Mouse (Mus musculus): Measurements from ENCODE around the gene Cd177.
"Not testable (repeated sequence)": the region's sequence is repeated elsewhere in the genome, so short reads cannot be mapped to it uniquely, and the experiment has no call there.

Cd177 gene

GRCm38 (mm10) chr7:24760211-24760610 lies at the start of gene Cd177:
Gene Cd177, minus strand, starts transcription at chr7:24760311.
- no peak for DNase-seq

GRCm38 (mm10) chr7:24809041-24809440 lies 48.9 kb upstream of the Cd177 start:
- DNase-seq = no peak

GRCm38 (mm10) chr7:24804826-24805225 lies 44.7 kb upstream of the Cd177 start:
- DNase-seq = no peak

GRCm38 (mm10) chr7:24802149-24802767 lies 42.1 kb upstream of the Cd177 start:
- no peak for DNase-seq

GRCm38 (mm10) chr7:24797918-24798317 lies 37.8 kb upstream of the Cd177 start:
- no peak for DNase-seq

- DNase-seq = not testable (repeated sequence)
Observed at GRCm38 (mm10) chr7:24776918-24777317, 16.8 kb upstream of the Cd177 start, which contains the start of gene Ceacam10. Gene Ceacam10, plus strand, starts transcription at chr7:24777206.

- DNase-seq = no peak
Observed at GRCm38 (mm10) chr7:24776145-24776544, 16.0 kb upstream of the Cd177 start.

GRCm38 (mm10) chr7:24773942-24774535 lies 13.9 kb upstream of the Cd177 start:
- DNase-seq = no peak

GRCm38 (mm10) chr7:24771361-24771760 lies 11.2 kb upstream of the Cd177 start:
- DNase-seq = no peak

- DNase-seq = no peak
Observed at GRCm38 (mm10) chr7:24762574-24762973, 2.5 kb upstream of the Cd177 start.

GRCm38 (mm10) chr7:24761161-24761560 lies 1.1 kb upstream of the Cd177 start:
- no peak for DNase-seq

GRCm38 (mm10) chr7:24758520-24758919 lies 1.6 kb downstream of the Cd177 start:
- no peak for DNase-seq

- DNase-seq = no peak
Observed at GRCm38 (mm10) chr7:24753476-24753875, 6.6 kb downstream of the Cd177 start.

GRCm38 (mm10) chr7:24751610-24752009 lies 8.5 kb downstream of the Cd177 start:
- no peak for DNase-seq

GRCm38 (mm10) chr7:24750695-24751094 lies 9.4 kb downstream of the Cd177 start:
- no peak for DNase-seq

GRCm38 (mm10) chr7:24735970-24736670 lies 24.0 kb downstream of the Cd177 start:
- DNase-seq = peak; percentile 9 to 24

- not testable (repeated sequence) for DNase-seq
Observed at GRCm38 (mm10) chr7:24726808-24727207, 33.3 kb downstream of the Cd177 start, which contains the start of gene Gm4763. Gene Gm4763, minus strand, starts transcription at chr7:24726908.

GRCm38 (mm10) chr7:24715039-24715438 lies 45.1 kb downstream of the Cd177 start:
- peak; percentile 6 to 11 for DNase-seq

GRCm38 (mm10) chr7:24708832-24709292 lies 51.2 kb downstream of the Cd177 start, which contains the start of gene BC049730:
Gene BC049730, plus strand, starts transcription at chr7:24709242.
- DNase-seq = no peak

- not testable (repeated sequence) for DNase-seq
Observed at GRCm38 (mm10) chr7:24702841-24703240, 57.3 kb downstream of the Cd177 start.

- not testable (repeated sequence) for DNase-seq
Observed at GRCm38 (mm10) chr7:24697891-24698290, 62.2 kb downstream of the Cd177 start.

Data from lung, adult 18-20 months (tissue).